Mouse (Mus musculus): ENCODE data around the gene Chmp6.

The Chmp6 gene

GRCm38 (mm10) chr11:119939073-119939710, 26.0 kb downstream of the Chmp6 start:
- no peak for DNase-seq

GRCm38 (mm10) chr11:119939711-119940106, 26.5 kb downstream of the Chmp6 start:
- DNase-seq = no peak

- DNase-seq = peak; percentile 68
Observed at GRCm38 (mm10) chr11:119940142-119940541, 26.9 kb downstream of the Chmp6 start.

- DNase-seq = no peak
Observed at GRCm38 (mm10) chr11:119941794-119942193, 28.6 kb downstream of the Chmp6 start.

GRCm38 (mm10) chr11:119942201-119942726, 29.0 kb downstream of the Chmp6 start:
- no peak for DNase-seq

- peak; percentile 98 for DNase-seq
Observed at GRCm38 (mm10) chr11:119942727-119943427, 29.6 kb downstream of the Chmp6 start, which contains the start of gene Baiap2. Gene Baiap2, plus strand, starts transcription at chr11:119942763.

GRCm38 (mm10) chr11:119943428-119943988, 30.3 kb downstream of the Chmp6 start:
- DNase-seq = no peak

- no peak for DNase-seq
Observed at GRCm38 (mm10) chr11:119945343-119945742, 32.1 kb downstream of the Chmp6 start.

GRCm38 (mm10) chr11:119947426-119947825, 34.2 kb downstream of the Chmp6 start:
- no peak for DNase-seq

- DNase-seq = no peak
Observed at GRCm38 (mm10) chr11:119947897-119948296, 34.7 kb downstream of the Chmp6 start.

- no peak for DNase-seq
Observed at GRCm38 (mm10) chr11:119948305-119948704, 35.1 kb downstream of the Chmp6 start.

- DNase-seq = no peak
Observed at GRCm38 (mm10) chr11:119948803-119949202, 35.6 kb downstream of the Chmp6 start.

GRCm38 (mm10) chr11:119950535-119950934, 37.3 kb downstream of the Chmp6 start:
- DNase-seq = no peak

GRCm38 (mm10) chr11:119951326-119951725, 38.1 kb downstream of the Chmp6 start:
- DNase-seq = no peak

- no peak for DNase-seq
Observed at GRCm38 (mm10) chr11:119952429-119953224, 39.4 kb downstream of the Chmp6 start.

- DNase-seq = no peak
Observed at GRCm38 (mm10) chr11:119954233-119954632, 41.0 kb downstream of the Chmp6 start.

GRCm38 (mm10) chr11:119954749-119955337, 41.6 kb downstream of the Chmp6 start:
- DNase-seq = no peak

- DNase-seq = no peak
Observed at GRCm38 (mm10) chr11:119955432-119955831, 42.2 kb downstream of the Chmp6 start.

- no peak for DNase-seq
Observed at GRCm38 (mm10) chr11:119956590-119956989, 43.3 kb downstream of the Chmp6 start.

- DNase-seq = no peak
Observed at GRCm38 (mm10) chr11:119958856-119959255, 45.6 kb downstream of the Chmp6 start.

- no peak for DNase-seq
Observed at GRCm38 (mm10) chr11:119959714-119960113, 46.5 kb downstream of the Chmp6 start.

GRCm38 (mm10) chr11:119960671-119961070, 47.4 kb downstream of the Chmp6 start:
- DNase-seq = no peak

GRCm38 (mm10) chr11:119961511-119961910, 48.3 kb downstream of the Chmp6 start:
- no peak for DNase-seq
